Mouse (Mus musculus) forebrain, embryonic 10.5 days (tissue): Measurements from ENCODE around the gene Klk1b27. TPM values are rescaled to one million over a fixed set of nuclear protein-coding genes. Genes with fewer than 3 reads are reported as not detected.
"Not testable (repeated sequence)": the region's sequence is repeated elsewhere in the genome, so short reads cannot be mapped to it uniquely, and the experiment has no call there.

Experiments used
- DNase-seq: peaks from one replicate; pipeline ENCODE4 v3.0.0-alpha.2; 2017; ENCODE audit warnings: low spot score; ENCODE audit errors: extremely low spot score
- H3K27ac ChIP-seq: fragments of 300-500 bp; sonication (generic); 2 replicates; pipeline ENCODE4 v1.5.1; 2016; ENCODE audit warnings: mild to moderate bottlenecking
- H3K27me3 ChIP-seq: fragments of 300-500 bp; sonication (generic); 2 replicates; pipeline ENCODE4 v1.6.1; 2016; ENCODE audit warnings: mild to moderate bottlenecking; ENCODE audit not compliant: poor library complexity, severe bottlenecking
- H3K36me3 ChIP-seq: fragments of 300-500 bp; sonication (generic); replicated peaks from 2 replicates; pipeline ENCODE4 v1.6.1; 2016; ENCODE audit warnings: mild to moderate bottlenecking, moderate library complexity
- H3K4me1 ChIP-seq: fragments of 300-500 bp; sonication (generic); 2 replicates; pipeline ENCODE4 v1.6.1; 2016
- H3K4me3 ChIP-seq: fragments of 300-500 bp; sonication (generic); 2 replicates; pipeline ENCODE4 v1.5.1; 2016; ENCODE audit warnings: mild to moderate bottlenecking, moderate library complexity
- H3K9me3 ChIP-seq: fragments of 300-500 bp; sonication (generic); 2 replicates; pipeline ENCODE4 v1.6.1; 2016; ENCODE audit warnings: mild to moderate bottlenecking, moderate library complexity
- WGBS: fragments of 180-500 bp; shearing (Covaris S2); methylation state at CpG from one replicate; pipeline ENCODE4 v1.1.7; 2016; 5-methylcytosine and 5-hydroxymethylcytosine counted together
- polyA plus RNA-seq: library from polyadenylated mRNA; unstranded; fragments of >200 nt; fragmentation: Nextera tagmentation; extraction: Ambion mirVana; gene quantifications from 2 replicates; pipeline ENCODE4 v1.2.1, GENCODE M21; 2016

Klk1b27 gene
- not detected in 2 replicates for polyA plus RNA-seq

DNA sequence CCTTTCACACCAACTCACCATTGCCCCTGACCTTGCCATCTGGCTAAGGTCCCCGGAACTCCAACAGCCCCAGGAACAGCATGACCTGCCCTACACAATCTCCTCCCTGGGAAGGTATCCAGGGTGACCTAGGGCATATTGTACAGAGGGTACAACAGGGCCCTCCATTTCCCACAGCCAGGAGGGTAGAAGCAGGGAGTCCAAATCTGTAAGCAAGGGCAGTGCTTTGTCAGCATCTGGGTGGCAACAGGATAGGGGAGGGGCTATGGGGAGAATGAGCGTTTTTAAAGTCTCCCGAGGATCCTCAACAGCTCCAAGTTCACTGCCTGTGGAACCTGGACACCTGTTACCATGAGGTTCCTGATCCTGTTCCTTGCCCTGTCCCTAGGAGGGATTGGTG is at the start of gene Klk1b27:
Gene Klk1b27, plus strand, starts transcription at position 301 of the 400 bp plus-strand sequence.
- not testable (repeated sequence) for H3K36me3 ChIP-seq, H3K4me3 ChIP-seq, DNase-seq, H3K4me1 ChIP-seq, H3K27me3 ChIP-seq, H3K27ac ChIP-seq, H3K9me3 ChIP-seq
- 77% methylated on average over 3 of the region's 3 CpGs for WGBS

DNA sequence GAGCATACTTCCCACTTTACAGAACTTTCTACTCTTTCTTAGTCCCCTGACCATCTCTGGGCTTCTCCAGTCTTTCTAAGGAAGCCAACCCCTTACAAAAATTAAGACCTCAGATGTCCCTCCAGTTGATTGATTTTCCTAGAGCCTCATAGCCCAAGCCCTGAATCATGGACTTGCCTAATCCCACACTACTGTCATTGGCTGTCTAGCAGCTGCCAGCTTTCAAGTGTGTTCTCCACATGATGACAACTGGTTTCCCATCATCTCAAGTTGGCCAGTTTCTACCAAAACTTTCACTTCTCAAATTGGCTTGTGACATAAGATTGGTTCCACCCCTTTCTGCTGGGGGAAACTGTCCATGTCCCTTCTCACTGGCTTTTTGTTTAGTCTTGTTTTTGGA is 47.2 kb upstream of the Klk1b27 start:
- no peak overlapping the region for H3K4me3 ChIP-seq
- no peaks in the 10 kb centered on the region for H3K27me3 ChIP-seq
- H3K36me3 ChIP-seq, result no peaks in the 10 kb centered on the region
- H3K27ac ChIP-seq, result no peak overlapping the region
- H3K9me3 ChIP-seq, result no peaks in the 10 kb centered on the region
- H3K4me1 ChIP-seq, result no peaks in the 10 kb centered on the region
- DNase-seq, result no peak

DNA sequence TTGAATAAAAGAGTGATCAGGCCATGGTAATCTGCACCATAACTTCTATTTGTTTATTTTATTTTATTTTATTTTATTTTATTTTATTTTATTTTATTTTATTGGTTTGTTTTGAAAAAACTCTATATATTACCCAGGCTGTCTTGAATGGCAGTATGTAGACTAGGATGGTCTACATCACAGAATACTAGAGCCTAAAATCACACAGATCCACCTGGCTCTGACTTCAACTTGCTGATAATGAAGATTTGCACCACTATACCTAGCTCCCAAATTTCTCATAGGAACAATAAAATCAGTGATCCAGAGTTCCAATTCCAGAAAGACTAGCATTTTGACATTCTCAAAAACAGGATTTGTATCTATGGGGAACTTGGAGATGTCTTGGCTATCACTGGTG is 40.2 kb upstream of the Klk1b27 start, which contains the start of gene Klk1b26:
Gene Klk1b26, plus strand, starts transcription at position 301 of the 400 bp plus-strand sequence.
- H3K9me3 ChIP-seq, H3K27ac ChIP-seq, H3K36me3 ChIP-seq, DNase-seq, H3K4me3 ChIP-seq, H3K4me1 ChIP-seq, H3K27me3 ChIP-seq: not testable (repeated sequence)

DNA sequence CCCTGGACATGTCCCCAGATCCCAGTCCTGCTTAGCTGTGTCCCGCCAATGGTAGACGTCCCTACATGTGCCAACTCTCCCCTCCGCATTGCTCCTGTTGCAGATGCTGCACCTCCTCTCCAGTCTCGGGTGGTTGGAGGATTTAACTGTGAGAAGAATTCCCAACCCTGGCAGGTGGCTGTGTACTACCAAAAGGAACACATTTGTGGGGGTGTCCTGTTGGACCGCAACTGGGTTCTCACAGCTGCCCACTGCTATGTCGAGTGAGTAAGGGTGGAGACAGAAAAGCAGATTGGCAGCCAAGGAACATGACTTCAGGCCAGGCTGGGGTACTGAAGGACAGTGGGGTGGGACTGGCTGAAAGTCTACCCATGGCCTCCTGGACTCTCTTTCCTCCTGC is 37.4 kb upstream of the Klk1b27 start:
- not testable (repeated sequence) for H3K27ac ChIP-seq, DNase-seq, H3K9me3 ChIP-seq, H3K36me3 ChIP-seq, H3K27me3 ChIP-seq, H3K4me3 ChIP-seq, H3K4me1 ChIP-seq
- 85% methylated on average over 6 of the region's 6 CpGs for WGBS

DNA sequence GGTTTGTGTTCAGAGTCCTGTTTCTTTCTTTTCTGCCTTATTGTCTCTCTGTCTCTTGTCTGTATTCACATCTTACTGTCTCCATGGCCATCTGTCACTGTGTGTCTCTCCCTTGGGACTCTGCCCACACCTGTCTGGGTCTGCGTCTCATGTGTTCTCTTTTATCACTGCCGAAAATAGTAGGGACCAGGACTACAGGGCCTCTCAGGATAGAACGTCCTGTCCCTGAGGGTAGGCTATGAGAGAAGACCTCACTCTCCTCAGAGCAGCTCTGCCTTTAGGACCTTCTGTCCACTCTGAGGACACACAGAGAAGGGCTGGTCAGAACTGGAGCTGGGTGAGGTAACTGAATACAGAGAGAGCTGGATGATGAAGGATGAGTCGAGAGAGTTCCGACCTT is 37.0 kb upstream of the Klk1b27 start:
- Histone ChIP-seq H3K27ac (no peak overlapping the region), H3K27me3 (no peaks in the 10 kb centered on the region), H3K4me3 (no peak overlapping the region), H3K4me1 (no peaks in the 10 kb centered on the region), H3K9me3 (no peaks in the 10 kb centered on the region), H3K36me3 (no peaks in the 10 kb centered on the region)
- WGBS, result 94% methylated on average over 5 of the region's 5 CpGs
- no peak for DNase-seq

DNA sequence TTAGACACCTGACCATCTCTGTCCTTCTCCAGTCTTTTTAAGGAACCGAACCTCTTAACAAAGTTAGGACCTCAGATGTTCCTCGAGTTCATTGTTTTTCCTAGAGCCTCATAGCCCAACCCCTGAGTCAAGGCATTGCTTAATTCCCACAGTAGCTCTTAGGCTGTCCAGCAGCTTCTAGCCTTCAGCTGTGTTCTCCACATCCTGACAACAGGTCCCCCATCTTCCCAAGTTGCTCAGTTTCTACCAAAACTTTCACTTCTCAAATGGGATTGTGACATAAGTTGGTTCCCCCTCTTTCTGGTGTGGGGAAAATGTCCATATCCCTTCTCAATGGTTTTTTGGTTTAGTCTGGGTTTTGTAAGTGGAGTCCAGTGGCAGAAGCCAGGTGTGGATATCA is 20.0 kb downstream of the Klk1b27 start:
- Histone ChIP-seq H3K9me3 (no peaks in the 10 kb centered on the region), H3K4me1 (no peaks in the 10 kb centered on the region), H3K27me3 (no peaks in the 10 kb centered on the region), H3K36me3 (no peaks in the 10 kb centered on the region), H3K27ac (no peak overlapping the region), H3K4me3 (no peak overlapping the region)
- no peak for DNase-seq
- 84% methylated on average over 2 of the region's 2 CpGs for WGBS

DNA sequence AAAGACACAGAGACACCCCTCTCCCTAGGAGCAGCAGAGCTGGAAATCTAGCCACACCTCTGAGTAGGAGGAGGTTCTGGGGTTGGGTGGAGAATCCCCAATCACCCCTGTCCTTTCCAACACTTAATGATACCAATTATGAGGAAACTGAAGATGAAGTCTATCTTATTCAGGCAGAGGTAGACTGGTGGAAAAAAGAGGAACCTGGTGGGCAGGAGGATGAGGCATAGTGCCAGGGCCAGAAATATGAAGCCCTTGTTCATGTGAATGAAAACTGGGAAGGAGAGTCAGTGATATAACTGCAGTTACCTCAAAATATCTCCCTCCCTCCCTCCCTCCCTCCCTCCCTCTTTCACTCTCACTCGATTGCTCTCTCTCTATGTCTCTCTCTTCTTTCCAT is 25.6 kb downstream of the Klk1b27 start:
- Histone ChIP-seq H3K27ac (no peak overlapping the region), H3K36me3 (no peaks in the 10 kb centered on the region), H3K27me3 (no peaks in the 10 kb centered on the region), H3K4me1 (no peaks in the 10 kb centered on the region), H3K9me3 (peaks cover 4% of the 10 kb centered on the region; the same call in 1 of the 2 replicates), H3K4me3 (no peak overlapping the region)
- WGBS, result 50% methylated on average over 1 of the region's 1 CpGs
- no peak for DNase-seq

DNA sequence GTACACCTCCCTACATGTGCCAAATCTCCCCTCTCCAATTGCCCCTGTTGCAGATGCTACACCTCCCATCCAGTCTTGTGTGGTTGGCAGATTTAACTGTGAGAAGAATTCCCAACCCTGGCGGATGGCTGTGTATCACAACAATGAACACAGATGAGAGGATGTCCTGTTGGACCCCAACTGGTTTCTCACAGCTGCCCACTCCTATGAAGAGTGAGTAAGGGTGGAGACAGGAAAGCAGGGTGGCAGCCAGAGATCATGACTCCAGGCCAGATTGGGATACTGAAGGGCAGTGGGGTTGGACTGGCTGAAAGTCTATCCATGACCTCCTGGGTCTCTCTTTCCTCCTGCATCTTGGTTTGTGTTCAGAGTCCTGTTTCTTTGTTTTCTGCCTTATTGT is 44.0 kb downstream of the Klk1b27 start:
- Histone ChIP-seq H3K4me1 (no peaks in the 10 kb centered on the region), H3K36me3 (no peaks in the 10 kb centered on the region), H3K4me3 (no peak overlapping the region), H3K9me3 (no peaks in the 10 kb centered on the region; the same call in 1 of the 2 replicates), H3K27me3 (no peaks in the 10 kb centered on the region), H3K27ac (no peak overlapping the region)
- DNase-seq, result no peak
- WGBS, result 91% methylated on average over 1 of the region's 1 CpGs

DNA sequence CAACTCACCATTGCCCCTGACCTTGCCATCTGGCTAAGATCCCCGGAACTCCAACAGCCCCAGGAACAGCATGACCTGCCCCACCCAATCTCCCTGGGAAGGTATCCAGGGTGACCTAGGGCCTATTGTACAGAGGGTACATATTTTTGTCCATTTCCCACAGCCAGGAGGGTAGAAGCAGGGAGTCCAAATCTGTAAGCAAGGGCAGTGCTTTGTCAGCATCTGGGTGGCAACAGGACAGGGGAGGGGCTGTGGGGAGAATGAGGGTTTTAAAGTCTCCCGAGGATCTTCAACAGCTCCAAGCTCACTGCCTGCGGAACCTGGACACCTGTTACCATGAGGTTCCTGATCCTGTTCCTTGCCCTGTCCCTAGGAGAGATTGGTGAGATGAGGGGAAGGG is 49.9 kb downstream of the Klk1b27 start, which contains the start of gene Klk1b21:
Gene Klk1b21, plus strand, starts transcription at position 301 of the 400 bp plus-strand sequence.
- H3K27me3 ChIP-seq, H3K4me3 ChIP-seq, H3K36me3 ChIP-seq, H3K9me3 ChIP-seq, H3K27ac ChIP-seq, H3K4me1 ChIP-seq, DNase-seq: not testable (repeated sequence)
- WGBS, result 76% methylated on average over 3 of the region's 3 CpGs

Other genes with a start within 250 kb of the Klk1b27 start
- not detected in 2 replicates for gene Klk7, start 241.0 kb upstream of the Klk1b27 start, polyA plus RNA-seq
- gene Klk6, start 227.8 kb upstream of the Klk1b27 start, polyA plus RNA-seq, result not detected in 2 replicates
- gene Klk5, start 210.3 kb upstream of the Klk1b27 start, polyA plus RNA-seq, result 0.19 and 0.30 TPM in 2 replicates
- not detected in 2 replicates for gene Klk4, start 171.1 kb upstream of the Klk1b27 start, polyA plus RNA-seq
- gene Klk15, start 118.5 kb upstream of the Klk1b27 start, polyA plus RNA-seq, result not detected in 2 replicates
- not detected in 2 replicates for gene Klk1b8, start 101.6 kb upstream of the Klk1b27 start, polyA plus RNA-seq
- gene Klk1b1, start 85.5 kb upstream of the Klk1b27 start, polyA plus RNA-seq, result not detected in 2 replicates
- not detected in 2 replicates for gene Klk1b9, start 76.2 kb upstream of the Klk1b27 start, polyA plus RNA-seq
- not detected in 2 replicates for gene Klk1b11, start 56.4 kb upstream of the Klk1b27 start, polyA plus RNA-seq
- gene Klk1b26, start 40.1 kb upstream of the Klk1b27 start, polyA plus RNA-seq, result not detected in 2 replicates
- not detected in 2 replicates for gene Klk1b21, start 50.0 kb downstream of the Klk1b27 start, polyA plus RNA-seq
- not detected in 2 replicates for gene Klk1b22, start 60.4 kb downstream of the Klk1b27 start, polyA plus RNA-seq
- not detected in 2 replicates for gene Klk1b16, start 84.5 kb downstream of the Klk1b27 start, polyA plus RNA-seq
- not detected in 2 replicates for gene Klk1b24, start 135.9 kb downstream of the Klk1b27 start, polyA plus RNA-seq
- gene Klk1b3, start 145.9 kb downstream of the Klk1b27 start, polyA plus RNA-seq, result not detected in 2 replicates
- not detected in 2 replicates for gene Klk1b4, start 155.1 kb downstream of the Klk1b27 start, polyA plus RNA-seq
- not detected in 2 replicates for gene Klk1b5, start 163.7 kb downstream of the Klk1b27 start, polyA plus RNA-seq
- gene Klk1, start 173.1 kb downstream of the Klk1b27 start, polyA plus RNA-seq, result not detected in 2 replicates
- not detected in 2 replicates for gene Gm36864, start 183.9 kb downstream of the Klk1b27 start, polyA plus RNA-seq
- 1.3 and 1.4 TPM in 2 replicates for gene 1700028J19Rik, start 194.4 kb downstream of the Klk1b27 start, polyA plus RNA-seq
- 197 and 209 TPM in 2 replicates for gene 2410002F23Rik, start 194.4 kb downstream of the Klk1b27 start, polyA plus RNA-seq
- gene Acp4, start 205.1 kb downstream of the Klk1b27 start, polyA plus RNA-seq, result 0.12 TPM in 1 of 2 replicates, not detected in the other
- 1.2 TPM in 1 of 2 replicates, not detected in the other for gene Gm15517, start 209.2 kb downstream of the Klk1b27 start, polyA plus RNA-seq